Mouse (Mus musculus) forebrain, embryonic 13.5 days (tissue): ENCODE data around the gene Zfp11. TPM values are rescaled to one million over a fixed set of nuclear protein-coding genes. Genes with fewer than 3 reads are reported as not detected.

ENCODE experiments used
- polyA plus RNA-seq: library from polyadenylated mRNA; unstranded; fragments of >200 nt; fragmentation: Nextera tagmentation; extraction: Ambion mirVana; gene quantifications from 2 replicates; pipeline ENCODE4 v1.2.1, GENCODE M21; 2015

Zfp11 gene
- polyA plus RNA-seq, 1 experiment from 2014 or later: 7.7 TPM

Other genes with a start within 250 kb of the Zfp11 start
- gene Sfswap, start 168.9 kb downstream of the Zfp11 start, polyA plus RNA-seq: 53.5 and 54.5 TPM in 2 replicates
- gene Mmp17, start 85.9 kb downstream of the Zfp11 start, polyA plus RNA-seq: 8.6 and 10.5 TPM in 2 replicates
- not detected in 2 replicates for gene Sept14, start 38.4 kb upstream of the Zfp11 start, polyA plus RNA-seq
- gene Mrps17, start 45.4 kb upstream of the Zfp11 start, polyA plus RNA-seq: 194 and 203 TPM in 2 replicates
- 83.0 and 88.7 TPM in 2 replicates for gene Nipsnap2, start 55.0 kb upstream of the Zfp11 start, polyA plus RNA-seq
- 48.2 and 55.1 TPM in 2 replicates for gene Psph, start 117.3 kb upstream of the Zfp11 start, polyA plus RNA-seq
- 34.5 and 35.0 TPM in 2 replicates for gene Sumf2, start 176.9 kb upstream of the Zfp11 start, polyA plus RNA-seq
- gene Chchd2, start 217.4 kb upstream of the Zfp11 start, polyA plus RNA-seq: 1,055 and 1,072 TPM in 2 replicates
- 9.6 and 10.5 TPM in 2 replicates for gene Zbed5, start 225.6 kb upstream of the Zfp11 start, polyA plus RNA-seq
- 0.27 and 0.37 TPM in 2 replicates for gene Phkg1, start 228.4 kb upstream of the Zfp11 start, polyA plus RNA-seq
- gene Nupr1l, start 238.4 kb upstream of the Zfp11 start, polyA plus RNA-seq: 5.2 and 7.2 TPM in 2 replicates